Mouse (Mus musculus) limb, embryonic 15.5 days (tissue): ENCODE results near the gene Dab1. TPM values are rescaled to one million over a fixed set of nuclear protein-coding genes. Genes with fewer than 3 reads are reported as not detected.

Source experiments
- ATAC-seq: fragments of 200-750 bp; cut with Nextera tagmentation; 2 replicates; pipeline ENCODE4 v1.8.0; 2017; ENCODE audit warnings: low read depth, moderate TSS enrichment; ENCODE audit not compliant: insufficient number of reproducible peaks, low FRiP score, low TSS enrichment
- H3K27ac ChIP-seq: fragments of 300-500 bp; sonication (generic); 2 replicates; pipeline ENCODE4 v1.5.1; 2015; ENCODE audit warnings: moderate library complexity, mild to moderate bottlenecking, inconsistent platforms
- H3K27me3 ChIP-seq: fragments of 300-500 bp; sonication (generic); 2 replicates; pipeline ENCODE4 v1.6.1; 2015; ENCODE audit warnings: inconsistent platforms
- H3K36me3 ChIP-seq: fragments of 300-500 bp; sonication (generic); 2 replicates; pipeline ENCODE4 v1.6.1; 2015; ENCODE audit warnings: inconsistent platforms
- H3K4me1 ChIP-seq: fragments of 300-500 bp; sonication (generic); 2 replicates; pipeline ENCODE4 v1.6.1; 2015; ENCODE audit warnings: inconsistent platforms
- H3K4me2 ChIP-seq: fragments of 300-500 bp; sonication (generic); 2 replicates; pipeline ENCODE4 v1.6.1; 2015; ENCODE audit warnings: mild to moderate bottlenecking, inconsistent platforms
- H3K4me3 ChIP-seq: fragments of 300-500 bp; sonication (generic); 2 replicates; pipeline ENCODE4 v1.5.1; 2015; ENCODE audit warnings: mild to moderate bottlenecking, inconsistent platforms
- H3K9ac ChIP-seq: fragments of 300-500 bp; sonication (generic); 2 replicates; pipeline ENCODE4 v1.6.1; 2015; ENCODE audit warnings: inconsistent platforms
- H3K9me3 ChIP-seq: fragments of 300-500 bp; sonication (generic); 2 replicates; pipeline ENCODE4 v1.6.1; 2016; ENCODE audit warnings: inconsistent platforms
- WGBS: fragments of 180-500 bp; shearing (Covaris S2); methylation state at CpG from one replicate; pipeline ENCODE4 v1.1.7; 2015; 5-methylcytosine and 5-hydroxymethylcytosine counted together
- polyA plus RNA-seq: library from polyadenylated mRNA; unstranded; fragments of >200 nt; fragmentation: Nextera tagmentation; extraction: Ambion mirVana; gene quantifications from 2 replicates; pipeline ENCODE4 v1.2.1, GENCODE M21; 2015

Gene Dab1
- polyA plus RNA-seq, 1 experiment from 2014 or later: 10.6 TPM

DNA sequence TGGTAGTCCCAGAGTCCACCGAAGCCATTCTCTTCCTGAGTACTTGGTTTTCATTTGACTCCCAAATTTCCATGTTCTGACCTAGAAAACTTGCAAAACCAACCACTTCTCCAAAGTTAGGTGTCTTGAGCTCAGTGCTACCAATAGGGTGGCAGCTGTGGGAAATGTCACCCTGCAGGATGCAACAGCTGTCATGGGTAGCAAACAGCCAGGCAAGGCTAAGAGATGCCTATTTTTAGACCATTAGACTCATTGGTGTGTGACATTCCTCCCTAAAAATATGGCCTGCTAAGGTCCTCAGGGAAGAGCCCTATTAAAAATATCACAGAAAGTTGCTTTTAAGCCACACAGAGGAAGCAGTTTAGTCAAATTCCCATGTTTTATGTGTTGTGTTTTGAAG, 829.0 kb downstream of the Dab1 start:
- 97% methylated on average over 1 of the region's 1 CpGs for WGBS
- Histone ChIP-seq H3K27me3 (no peaks in the 10 kb centered on the region), H3K36me3 (no peaks in the 10 kb centered on the region), H3K4me1 (no peaks in the 10 kb centered on the region), H3K9me3 (no peaks in the 10 kb centered on the region), H3K4me2 (no peak overlapping the region), H3K4me3 (no peak overlapping the region), H3K27ac (no peak overlapping the region), H3K9ac (no peak overlapping the region)
- ATAC-seq: no peak

DNA sequence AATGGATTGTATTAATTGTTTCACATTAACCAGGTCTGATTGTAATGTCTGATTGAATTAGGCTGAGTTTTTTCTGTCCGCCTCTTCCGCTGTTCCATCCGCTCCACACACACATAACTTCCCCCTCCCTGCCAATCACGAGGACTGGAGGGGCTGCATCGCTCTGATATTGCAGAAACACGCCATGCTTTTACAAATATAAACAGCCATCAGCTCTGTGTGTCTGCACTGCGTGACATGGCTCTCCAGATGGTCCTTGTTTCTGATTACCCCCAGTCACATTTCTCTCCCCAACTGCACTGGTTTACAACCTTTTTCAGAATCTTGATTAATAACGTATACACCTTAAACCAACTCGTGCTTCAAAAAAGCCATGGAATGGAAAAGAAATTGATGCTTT, 831.5 kb downstream of the Dab1 start:
- 58% methylated on average over 9 of the region's 9 CpGs for WGBS
- Histone ChIP-seq H3K27ac (no peak overlapping the region), H3K4me1 (no peaks in the 10 kb centered on the region), H3K4me2 (no peak overlapping the region), H3K9me3 (no peaks in the 10 kb centered on the region), H3K36me3 (no peaks in the 10 kb centered on the region), H3K4me3 (no peak overlapping the region), H3K9ac (no peak overlapping the region), H3K27me3 (no peaks in the 10 kb centered on the region)
- no peak for ATAC-seq

DNA sequence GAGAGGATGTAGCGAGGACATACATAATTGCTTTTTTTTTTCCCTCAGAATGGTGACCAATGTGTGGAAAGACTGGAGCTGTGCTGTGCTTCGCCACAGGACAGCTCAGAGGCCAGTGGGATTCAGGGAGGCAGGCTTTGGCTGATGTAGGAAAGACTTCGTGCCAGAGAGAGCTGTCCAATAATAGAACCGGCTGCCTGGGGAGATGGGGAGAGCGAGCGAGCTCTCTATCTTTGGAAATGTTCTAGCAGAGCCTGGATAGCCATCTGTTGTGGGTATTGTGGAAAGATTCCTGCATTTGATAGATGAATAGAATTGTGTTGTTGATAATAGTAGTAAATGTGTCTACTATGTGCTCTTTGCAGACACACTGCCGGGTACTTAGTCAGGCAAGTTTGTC, 833.4 kb downstream of the Dab1 start:
- Histone ChIP-seq H3K4me3 (no peak overlapping the region), H3K27ac (no peak overlapping the region), H3K27me3 (no peaks in the 10 kb centered on the region), H3K4me2 (no peak overlapping the region), H3K4me1 (no peaks in the 10 kb centered on the region), H3K9ac (no peak overlapping the region), H3K9me3 (no peaks in the 10 kb centered on the region), H3K36me3 (no peaks in the 10 kb centered on the region)
- no peak for ATAC-seq
- WGBS: 57% methylated on average over 7 of the region's 7 CpGs

DNA sequence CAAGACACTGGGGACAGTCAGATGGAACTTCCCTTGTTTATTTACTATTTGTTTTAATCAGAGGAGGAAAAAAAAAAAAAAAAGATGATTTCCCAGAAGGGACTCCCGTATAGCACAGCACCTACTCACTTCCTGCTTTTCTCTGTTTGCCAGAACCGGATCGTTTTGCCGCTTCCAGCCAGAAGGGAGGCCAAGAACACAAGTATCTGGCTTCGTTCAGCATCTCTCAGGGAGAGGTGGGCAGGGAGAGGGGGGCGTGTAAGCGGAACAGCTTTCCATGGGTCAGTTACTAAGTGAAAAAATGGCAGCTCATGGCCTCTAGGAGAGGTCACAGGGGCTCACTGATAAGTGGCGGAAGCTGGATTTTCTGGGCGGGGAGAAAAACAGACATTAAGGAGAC, 836.0 kb downstream of the Dab1 start:
- no peaks in the 10 kb centered on the region for H3K4me1 ChIP-seq
- 56% methylated on average over 9 of the region's 9 CpGs for WGBS
- no peaks in the 10 kb centered on the region for H3K27me3 ChIP-seq
- H3K4me2 ChIP-seq: no peak overlapping the region
- no peaks in the 10 kb centered on the region for H3K9me3 ChIP-seq
- H3K27ac ChIP-seq: no peak overlapping the region
- no peak overlapping the region for H3K4me3 ChIP-seq
- H3K36me3 ChIP-seq: no peaks in the 10 kb centered on the region
- H3K9ac ChIP-seq: no peak overlapping the region
- no peak for ATAC-seq

DNA sequence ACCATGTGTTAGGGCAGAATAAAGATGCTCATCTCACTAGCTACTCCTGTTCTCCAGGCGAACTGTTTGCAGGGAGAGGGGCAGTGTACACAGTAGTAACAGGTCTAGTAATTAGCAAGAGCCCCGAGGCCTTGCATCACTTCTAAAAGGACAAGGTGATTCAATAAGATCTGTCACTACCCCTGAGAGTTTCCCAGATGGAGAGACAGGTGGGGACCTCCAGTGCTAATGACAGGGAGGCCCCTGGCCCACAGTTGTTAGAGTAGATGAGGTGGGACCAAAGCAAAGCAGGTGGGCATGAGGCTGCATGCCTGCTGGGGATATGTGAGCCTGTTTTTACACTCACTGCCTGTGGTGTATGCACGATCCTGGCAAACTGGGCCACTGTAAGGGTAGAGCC, 836.6 kb downstream of the Dab1 start:
- Histone ChIP-seq H3K27me3 (no peaks in the 10 kb centered on the region), H3K9ac (no peak overlapping the region), H3K9me3 (no peaks in the 10 kb centered on the region), H3K4me3 (no peak overlapping the region), H3K4me2 (no peak overlapping the region), H3K36me3 (no peaks in the 10 kb centered on the region), H3K4me1 (no peaks in the 10 kb centered on the region), H3K27ac (no peak overlapping the region)
- 49% methylated on average over 3 of the region's 3 CpGs for WGBS
- no peak for ATAC-seq

DNA sequence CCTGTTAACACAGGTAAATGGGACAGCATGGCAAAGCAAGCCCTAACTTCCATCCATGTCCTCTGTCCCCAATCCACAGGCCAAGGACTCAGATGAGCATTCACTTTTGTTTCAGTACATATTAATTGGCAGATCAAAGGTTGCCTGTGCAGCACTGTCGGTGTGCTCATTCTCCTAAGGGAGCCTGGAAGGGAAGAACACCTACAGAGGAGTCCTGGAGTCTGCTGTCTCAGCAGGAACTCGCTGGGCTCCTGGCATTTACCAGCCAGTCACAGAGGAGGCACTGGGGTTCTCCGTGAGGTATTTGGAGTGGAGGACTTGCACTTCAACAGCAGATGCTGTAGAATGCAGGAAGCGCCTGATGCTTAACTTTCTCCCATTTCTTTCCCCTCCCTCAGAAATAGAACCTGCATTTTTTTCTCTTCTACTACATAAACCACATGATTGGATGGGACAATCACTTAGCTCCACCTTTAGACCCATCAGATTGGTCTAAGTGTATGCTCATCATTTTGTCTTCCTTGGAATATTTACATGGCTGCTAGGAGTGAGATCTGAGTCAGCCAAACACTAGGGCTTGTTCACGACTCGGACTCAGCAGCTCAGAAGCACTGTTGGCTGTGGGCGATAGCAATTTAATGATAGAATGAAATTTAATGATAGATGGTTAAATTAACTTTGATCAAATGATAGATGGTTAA, 837.2 kb downstream of the Dab1 start:
- Histone ChIP-seq H3K27me3 (no peaks in the 10 kb centered on the region), H3K27ac (no peak overlapping the region)
- 84% methylated on average over 7 of the region's 7 CpGs for WGBS

DNA sequence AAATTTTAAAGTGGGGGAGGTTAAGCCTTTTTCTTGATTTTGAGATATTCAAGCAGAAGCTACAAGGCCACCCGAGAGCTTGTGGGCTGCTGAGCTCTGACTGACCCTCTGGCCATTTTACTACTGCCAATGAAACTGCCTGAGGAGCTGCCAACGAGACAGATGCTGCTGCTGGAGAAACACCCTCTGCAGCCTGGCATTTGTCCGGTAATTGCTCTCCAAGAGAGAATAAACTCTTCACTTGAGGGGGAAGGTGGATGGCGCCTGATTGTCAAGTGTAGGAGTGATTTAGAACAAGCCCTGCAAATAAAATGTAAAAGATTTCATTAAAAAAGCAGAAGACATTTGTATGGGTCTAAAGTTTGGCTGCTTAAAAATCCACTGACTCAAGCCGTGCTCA, 839.6 kb downstream of the Dab1 start:
- Histone ChIP-seq H3K4me1 (no peaks in the 10 kb centered on the region; the same call in 1 of the 2 replicates), H3K36me3 (no peaks in the 10 kb centered on the region), H3K4me3 (no peak overlapping the region), H3K27ac (no peak overlapping the region), H3K9ac (no peak overlapping the region), H3K4me2 (no peak overlapping the region), H3K27me3 (no peaks in the 10 kb centered on the region), H3K9me3 (no peaks in the 10 kb centered on the region)
- ATAC-seq: no peak
- 33% methylated on average over 5 of the region's 5 CpGs for WGBS

More for the DNA sequence above, 837.2 kb downstream of the Dab1 start:
- no peak for ATAC-seq
- Histone ChIP-seq H3K9me3 (no peaks in the 10 kb centered on the region), H3K36me3 (no peaks in the 10 kb centered on the region), H3K4me1 (no peaks in the 10 kb centered on the region), H3K9ac (no peak overlapping the region), H3K4me2 (no peak overlapping the region), H3K4me3 (no peak overlapping the region)

DNA sequence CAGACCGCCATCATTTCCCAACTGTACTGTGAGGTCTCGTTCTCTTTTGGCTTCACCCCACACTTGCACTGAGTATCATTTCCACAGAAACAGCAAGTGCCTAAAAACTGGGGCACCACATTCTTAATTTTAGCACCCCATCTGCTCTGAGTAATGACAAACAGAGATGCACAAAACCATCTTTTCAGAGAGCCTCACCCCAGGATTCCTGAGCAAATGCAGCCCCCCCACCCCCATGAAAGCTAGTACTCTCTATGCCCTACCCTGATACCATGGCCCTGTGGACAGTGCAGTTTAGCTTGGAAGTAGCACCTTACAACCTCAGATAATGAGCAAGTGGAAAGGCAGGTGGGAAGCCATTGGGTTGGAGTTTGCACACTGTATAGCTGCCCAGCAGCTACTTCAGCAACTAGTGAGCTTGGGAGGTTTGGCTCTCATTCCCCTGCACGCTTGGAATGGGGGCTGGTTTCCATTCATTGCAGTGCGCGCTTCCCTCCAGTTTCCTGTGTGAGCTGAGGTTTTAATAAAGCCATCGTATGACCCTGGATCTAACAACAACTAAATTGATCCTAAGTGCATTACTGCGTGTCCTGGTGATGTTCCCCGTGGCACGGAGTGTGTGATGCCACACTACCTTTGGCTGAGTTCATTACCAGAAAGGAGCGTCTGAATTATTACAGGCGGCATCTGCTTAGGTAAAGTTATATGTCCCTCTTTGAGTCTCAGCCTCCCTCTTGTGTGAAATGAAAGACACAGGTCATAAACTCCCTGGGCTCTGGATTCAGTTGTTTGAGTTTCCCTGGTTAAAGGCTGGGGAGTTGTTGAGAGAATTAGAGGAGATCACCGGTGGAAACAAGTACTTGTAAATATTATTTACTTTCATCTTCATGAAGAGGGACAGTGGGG, 842.2 kb downstream of the Dab1 start:
- Histone ChIP-seq H3K9me3 (no peaks in the 10 kb centered on the region), H3K4me2 (no peak overlapping the region), H3K4me3 (no peak overlapping the region), H3K27me3 (0 out of 2 replicates have a peak, but pooled peaks cover 2% of the 10 kb centered on the region), H3K9ac (no peak overlapping the region), H3K4me1 (no peaks in the 10 kb centered on the region; the same call in 1 of the 2 replicates), H3K27ac (no peak overlapping the region), H3K36me3 (no peaks in the 10 kb centered on the region)
- no peak for ATAC-seq
- WGBS: 68% methylated on average over 12 of the region's 12 CpGs

DNA sequence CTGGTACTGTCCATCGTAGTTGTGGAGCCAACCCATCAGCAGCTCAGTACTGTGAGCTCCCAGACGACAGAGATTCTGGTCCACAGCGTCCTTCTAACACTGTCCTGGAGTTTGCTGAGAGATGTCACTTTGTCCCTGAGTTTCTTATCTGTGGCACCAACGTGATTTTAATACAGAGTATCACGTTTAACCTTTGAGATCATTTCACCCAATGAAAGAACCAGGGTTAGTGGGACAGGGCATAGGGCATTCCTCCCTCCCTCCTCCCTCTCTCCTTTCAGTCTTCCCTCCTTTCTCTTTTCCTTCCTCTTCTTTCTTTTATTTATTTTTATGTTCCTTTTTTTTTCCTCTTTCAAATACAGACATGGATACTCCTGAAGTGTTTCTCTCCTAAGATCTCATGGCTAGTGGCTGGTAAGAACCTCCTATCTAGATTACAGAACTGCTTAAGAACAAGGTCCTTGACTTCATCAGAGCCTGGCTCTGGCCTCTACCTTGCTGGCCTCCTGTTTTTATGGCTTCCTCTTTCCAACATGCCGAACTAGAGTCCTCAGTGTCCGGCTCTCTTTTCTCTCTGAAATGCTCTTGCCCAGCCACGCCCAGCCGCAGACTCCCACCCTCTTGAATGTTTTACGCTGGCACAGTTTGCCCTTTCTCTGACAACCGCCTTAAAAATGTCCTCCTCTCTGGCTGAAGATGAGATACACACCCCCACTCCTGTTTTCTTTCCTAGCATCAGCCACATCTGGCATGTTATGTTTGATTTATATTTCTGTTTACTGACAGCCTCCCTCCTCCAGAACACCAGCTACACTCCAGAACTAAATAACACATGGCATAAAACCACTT, 844.0 kb downstream of the Dab1 start:
- Histone ChIP-seq H3K4me3 (no peak overlapping the region), H3K4me1 (no peaks in the 10 kb centered on the region; the same call in 1 of the 2 replicates), H3K9me3 (no peaks in the 10 kb centered on the region), H3K9ac (no peak overlapping the region), H3K36me3 (no peaks in the 10 kb centered on the region), H3K4me2 (no peak overlapping the region), H3K27me3 (0 out of 2 replicates have a peak, but pooled peaks cover 2% of the 10 kb centered on the region), H3K27ac (no peak overlapping the region)
- 69% methylated on average over 11 of the region's 11 CpGs for WGBS
- no peak for ATAC-seq

DNA sequence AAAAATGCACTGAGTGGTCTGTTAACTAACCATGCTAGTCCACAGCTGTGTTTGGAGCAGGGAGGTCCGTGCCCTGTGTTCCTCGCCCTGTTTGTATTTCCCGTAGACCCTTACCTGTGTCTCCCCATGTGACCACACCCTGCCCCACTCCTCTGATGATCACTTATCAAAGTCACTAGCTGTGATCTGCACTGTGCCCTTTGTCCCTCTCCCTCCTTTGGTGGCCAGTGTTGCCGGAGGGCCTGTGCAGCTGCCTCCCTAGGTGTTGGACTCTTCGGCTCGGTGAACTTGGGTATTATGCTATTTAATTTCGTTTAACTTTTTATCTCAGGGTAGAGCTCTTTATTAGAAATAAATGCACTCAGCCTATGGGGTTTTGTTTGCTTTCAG, 844.6 kb downstream of the Dab1 start:
- H3K9ac ChIP-seq: no peak overlapping the region
- H3K27me3 ChIP-seq: 0 out of 2 replicates have a peak, but pooled peaks cover 2% of the 10 kb centered on the region
- no peaks in the 10 kb centered on the region for H3K9me3 ChIP-seq
- H3K4me1 ChIP-seq: no peaks in the 10 kb centered on the region; the same call in 1 of the 2 replicates
- H3K4me2 ChIP-seq: no peak overlapping the region
- H3K27ac ChIP-seq: no peak overlapping the region
- H3K36me3 ChIP-seq: no peaks in the 10 kb centered on the region
- no peak overlapping the region for H3K4me3 ChIP-seq
- 54% methylated on average over 7 of the region's 7 CpGs for WGBS
- no peak for ATAC-seq

DNA sequence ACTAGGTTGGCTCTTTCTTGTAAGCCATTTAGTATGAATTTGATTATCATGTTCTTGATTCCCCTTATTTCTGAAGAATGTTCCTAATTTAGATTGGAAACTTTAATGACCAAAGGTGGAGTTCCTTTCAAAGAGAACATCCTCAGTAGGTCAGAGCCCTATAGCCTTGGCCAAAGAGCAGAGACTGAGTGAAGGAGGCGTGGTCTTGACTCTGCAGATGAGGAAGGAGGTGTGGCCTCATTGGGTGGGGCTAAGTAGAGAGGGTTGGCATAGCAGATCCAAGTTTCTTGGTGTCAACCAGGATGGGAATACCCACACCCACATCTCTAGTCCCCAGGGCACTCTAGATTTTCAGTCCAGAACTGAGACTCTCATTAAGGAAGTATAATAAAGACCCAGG, 846.4 kb downstream of the Dab1 start:
- no peak for ATAC-seq
- 0 out of 2 replicates have a peak, but pooled peaks cover 2% of the 10 kb centered on the region for H3K27me3 ChIP-seq
- H3K4me2 ChIP-seq: no peak overlapping the region
- no peaks in the 10 kb centered on the region; the same call in 1 of the 2 replicates for H3K4me1 ChIP-seq
- H3K36me3 ChIP-seq: no peaks in the 10 kb centered on the region
- no peaks in the 10 kb centered on the region for H3K9me3 ChIP-seq
- WGBS: 90% methylated on average over 1 of the region's 1 CpGs
- H3K27ac ChIP-seq: no peak overlapping the region
- H3K4me3 ChIP-seq: no peak overlapping the region
- no peak overlapping the region for H3K9ac ChIP-seq
